Mouse (Mus musculus) CH12.LX (cell line): ENCODE measurements around the gene Ccdc115. TPM values are rescaled to one million over a fixed set of nuclear protein-coding genes. Genes with fewer than 3 reads are reported as not detected.
A peak's percentile ranks its signal among the peaks of the same experiment; 100 is the strongest.

Experiments used
- DNase-seq: peaks from one replicate; pipeline ENCODE4 v3.0.0-alpha.2; 2013; ENCODE audit errors: extremely low read depth
- H3K27ac ChIP-seq: 2 replicates; pipeline ENCODE4 v1.5.1; 2012; ENCODE audit warnings: low read depth, mild to moderate bottlenecking, control low read depth, moderate library complexity; ENCODE audit not compliant: insufficient read depth
- H3K27me3 ChIP-seq: replicated peaks from 2 replicates; pipeline ENCODE3; 2012; ENCODE audit warnings: inconsistent platforms
- H3K36me3 ChIP-seq, 2 experiments: replicated peaks in 1 of 2; 2 replicates each; pipeline versions ENCODE3 to v1.6.1; 2012; ENCODE audit warnings: inconsistent platforms in 1 of 2, low read length in 1 of 2, mild to moderate bottlenecking in 1 of 2, mixed read lengths in 1 of 2, moderate library complexity in 1 of 2; ENCODE audit not compliant: control insufficient read depth in 1 of 2, insufficient read depth in 1 of 2
- H3K4me1 ChIP-seq, 2 experiments: 2 replicates each; pipeline ENCODE4 v1.6.1; 2012; ENCODE audit warnings: inconsistent platforms in 1 of 2, moderate library complexity in 1 of 2; ENCODE audit not compliant: insufficient read depth in 2 of 2, control insufficient read depth in 1 of 2
- H3K4me2 ChIP-seq: 2 replicates; pipeline ENCODE4 v1.6.1; 2012; ENCODE audit warnings: low read depth, mild to moderate bottlenecking, control low read depth; ENCODE audit not compliant: poor library complexity, insufficient read depth, severe bottlenecking
- H3K4me3 ChIP-seq, 3 experiments: fragments of 150-350 bp in 1 of 3; sonication (generic) in 1 of 3; replicated peaks in 1 of 3; 2 replicates each; pipeline versions ENCODE3 to v1.5.1; 2011 to 2012; ENCODE audit warnings: low read depth in 2 of 3, low read length in 2 of 3, mild to moderate bottlenecking in 2 of 3, moderate library complexity in 2 of 3, control low read depth in 1 of 3, improper control_type of control experiment in 1 of 3, inconsistent platforms in 1 of 3, mixed read lengths in 1 of 3; ENCODE audit not compliant: poor library complexity in 1 of 3
- H3K79me2 ChIP-seq: replicated peaks from 2 replicates; pipeline ENCODE4 v1.6.1; 2012; ENCODE audit warnings: mild to moderate bottlenecking, moderate library complexity; ENCODE audit not compliant: control insufficient read depth, poor library complexity, insufficient read depth, severe bottlenecking; ENCODE audit errors: extremely low read depth
- H3K9ac ChIP-seq: 2 replicates; pipeline ENCODE4 v1.6.1; 2012; ENCODE audit warnings: low read depth, mild to moderate bottlenecking, control low read depth, moderate library complexity; ENCODE audit not compliant: insufficient read depth
- H3K9me3 ChIP-seq: replicated peaks from 2 replicates; pipeline ENCODE3; 2012; ENCODE audit warnings: low read length, inconsistent platforms, mixed read lengths
- BHLHE40 ChIP-seq: IDR thresholded peaks from 2 replicates; pipeline ENCODE4 v1.6.1; 2011; ENCODE audit warnings: mild to moderate bottlenecking, low read depth, low read length, improper control_type of control experiment
- CHD1 ChIP-seq: IDR thresholded peaks from 2 replicates; pipeline ENCODE4 v1.6.1; 2012; ENCODE audit warnings: low read depth, low read length, improper control_type of control experiment, inconsistent platforms
- CHD2 ChIP-seq: IDR thresholded peaks from 2 replicates; pipeline ENCODE4 v1.6.1; 2011; ENCODE audit warnings: low read length, improper control_type of control experiment
- CTCF ChIP-seq, 2 experiments: IDR thresholded peaks in 1 of 2; conservative IDR thresholded peaks in 1 of 2; 2 replicates each; pipeline ENCODE4 v1.5.1; 2011 to 2012; ENCODE audit warnings: low read depth in 2 of 2, low read length in 2 of 2, improper control_type of control experiment in 1 of 2, inconsistent platforms in 1 of 2, mild to moderate bottlenecking in 1 of 2, moderate library complexity in 1 of 2
- E2F4 ChIP-seq: IDR thresholded peaks from 2 replicates; pipeline ENCODE4 v1.6.1; 2011; ENCODE audit warnings: low read depth, low read length, improper control_type of control experiment; ENCODE audit not compliant: insufficient replicate concordance
- ELF1 ChIP-seq: IDR thresholded peaks from 2 replicates; pipeline ENCODE4 v1.6.1; 2014; ENCODE audit warnings: low read depth, mild to moderate bottlenecking, inconsistent platforms, low read length, improper control_type of control experiment
- EP300 ChIP-seq: IDR thresholded peaks from 2 replicates; pipeline ENCODE4 v1.6.1; 2011; ENCODE audit warnings: low read length, improper control_type of control experiment
- GABPA ChIP-seq: IDR thresholded peaks from 2 replicates; pipeline ENCODE4 v1.6.1; 2012; ENCODE audit warnings: low read depth, low read length, improper control_type of control experiment, inconsistent platforms; ENCODE audit not compliant: insufficient replicate concordance
- IRF4 ChIP-seq: IDR thresholded peaks from 2 replicates; pipeline ENCODE4 v1.6.1; 2014; ENCODE audit warnings: low read depth, mild to moderate bottlenecking, inconsistent platforms, low read length, improper control_type of control experiment
- JUN ChIP-seq: IDR thresholded peaks from 2 replicates; pipeline ENCODE4 v1.6.1; 2011; ENCODE audit warnings: low read depth, mild to moderate bottlenecking, low read length, improper control_type of control experiment, moderate library complexity; ENCODE audit not compliant: insufficient read depth
- JUND ChIP-seq: conservative IDR thresholded peaks from 2 replicates; pipeline ENCODE4 v1.6.1; 2011; ENCODE audit warnings: low read depth, low read length, improper control_type of control experiment
- KAT2A ChIP-seq: IDR thresholded peaks from 2 replicates; pipeline ENCODE4 v1.6.1; 2012; ENCODE audit warnings: low read length, improper control_type of control experiment, inconsistent platforms; ENCODE audit not compliant: insufficient replicate concordance
- MAFK ChIP-seq: IDR thresholded peaks from 2 replicates; pipeline ENCODE4 v1.6.1; 2011; ENCODE audit warnings: low read length, improper control_type of control experiment; ENCODE audit not compliant: insufficient replicate concordance
- MAX ChIP-seq: IDR thresholded peaks from 2 replicates; pipeline ENCODE4 v1.6.1; 2011; ENCODE audit warnings: low read length, improper control_type of control experiment
- MAZ ChIP-seq: IDR thresholded peaks from 2 replicates; pipeline ENCODE4 v1.6.1; 2012; ENCODE audit warnings: low read depth, mild to moderate bottlenecking, inconsistent platforms, low read length, improper control_type of control experiment, moderate library complexity
- MEF2A ChIP-seq: IDR thresholded peaks from 2 replicates; pipeline ENCODE4 v1.6.1; 2014; ENCODE audit warnings: low read depth, mild to moderate bottlenecking, inconsistent platforms, low read length, improper control_type of control experiment, borderline replicate concordance
- MXI1 ChIP-seq: IDR thresholded peaks from 2 replicates; pipeline ENCODE4 v1.6.1; 2011; ENCODE audit warnings: mild to moderate bottlenecking, low read depth, low read length, improper control_type of control experiment
- MYC ChIP-seq: IDR thresholded peaks from 2 replicates; pipeline ENCODE4 v1.6.1; 2011; ENCODE audit warnings: low read depth, mild to moderate bottlenecking, improper control_type of control experiment, low read length
- NELFE ChIP-seq: IDR thresholded peaks from 2 replicates; pipeline ENCODE4 v1.6.1; 2011; ENCODE audit warnings: low read depth, low read length, improper control_type of control experiment
- NRF1 ChIP-seq: IDR thresholded peaks from 2 replicates; pipeline ENCODE4 v1.6.1; 2014; ENCODE audit warnings: low read depth, mild to moderate bottlenecking, inconsistent platforms, low read length, improper control_type of control experiment, moderate library complexity
- PAX5 ChIP-seq: IDR thresholded peaks from 2 replicates; pipeline ENCODE4 v1.6.1; 2012; ENCODE audit warnings: low read length, inconsistent platforms, mixed read lengths
- POLR2A ChIP-seq: IDR thresholded peaks from 2 replicates; pipeline ENCODE4 v1.6.1; 2011; ENCODE audit warnings: low read depth, mild to moderate bottlenecking, improper control_type of control experiment, low read length
- POLR2AphosphoS2 ChIP-seq: IDR thresholded peaks from 2 replicates; pipeline ENCODE4 v1.6.1; 2011; ENCODE audit warnings: low read depth, low read length, improper control_type of control experiment
- RAD21 ChIP-seq: IDR thresholded peaks from 2 replicates; pipeline ENCODE4 v1.6.1; 2011; ENCODE audit warnings: low read depth, mild to moderate bottlenecking, low read length, improper control_type of control experiment, moderate library complexity
- RCOR1 ChIP-seq: conservative IDR thresholded peaks from 2 replicates; pipeline ENCODE4 v1.6.1; 2012; ENCODE audit warnings: low read depth, mild to moderate bottlenecking, inconsistent platforms, low read length, improper control_type of control experiment
- SIN3A ChIP-seq: IDR thresholded peaks from 2 replicates; pipeline ENCODE4 v1.6.1; 2012; ENCODE audit warnings: low read length, improper control_type of control experiment, inconsistent platforms
- SMC3 ChIP-seq: IDR thresholded peaks from 2 replicates; pipeline ENCODE4 v1.6.1; 2011; ENCODE audit warnings: low read depth, low read length, improper control_type of control experiment
- TBP ChIP-seq: conservative IDR thresholded peaks from 2 replicates; pipeline ENCODE4 v1.6.1; 2011; ENCODE audit warnings: low read depth, low read length, improper control_type of control experiment
- TCF12 ChIP-seq: IDR thresholded peaks from 2 replicates; pipeline ENCODE4 v1.6.1; 2014; ENCODE audit warnings: low read depth, mild to moderate bottlenecking, inconsistent platforms, low read length, improper control_type of control experiment
- USF1 ChIP-seq: IDR thresholded peaks from 2 replicates; pipeline ENCODE4 v1.6.1; 2014; ENCODE audit warnings: low read depth, mild to moderate bottlenecking, inconsistent platforms, low read length, improper control_type of control experiment
- ZC3H11A ChIP-seq: IDR thresholded peaks from 2 replicates; pipeline ENCODE4 v1.6.1; 2012; ENCODE audit warnings: low read depth, mild to moderate bottlenecking, inconsistent platforms, low read length, improper control_type of control experiment
- ZKSCAN1 ChIP-seq: IDR thresholded peaks from 2 replicates; pipeline ENCODE4 v1.6.1; 2012; ENCODE audit warnings: low read depth, inconsistent platforms, low read length, improper control_type of control experiment, borderline replicate concordance
- ZMIZ1 ChIP-seq: IDR thresholded peaks from 2 replicates; pipeline ENCODE4 v1.6.1; 2012; ENCODE audit warnings: low read depth, mild to moderate bottlenecking, inconsistent platforms, low read length, improper control_type of control experiment
- ZNF384 ChIP-seq: IDR thresholded peaks from 2 replicates; pipeline ENCODE4 v1.6.1; 2012; ENCODE audit warnings: low read depth, low read length, improper control_type of control experiment, inconsistent platforms
- dilution Hi-C: fragments of 300-500 bp; cut with MboI; formaldehyde crosslinking; loops from 2 replicates; pipeline ENCODE4 v1.14.3; 2020; ENCODE audit warnings: low sequenced_read_pairs; ENCODE audit not compliant: extremely low pct_unique_long_range_greater_than_20kb, extremely low pct_ligation_motif_present
- in situ Hi-C: fragments of 300-500 bp; cut with MboI; formaldehyde crosslinking; loops from 3 replicates; pipeline ENCODE4 v1.14.3; 2019; ENCODE audit warnings: low sequenced_read_pairs, low pct_ligation_motif_present, low pct_unique_long_range_greater_than_20kb, mixed read lengths
- polyA plus RNA-seq: library from polyadenylated mRNA; unstranded; fragments of >175 nt; gene quantifications from 2 replicates; pipeline ENCODE4 v1.2.1, GENCODE M21; 2012; ENCODE audit warnings: low read depth; ENCODE audit not compliant: insufficient read length
- total RNA-seq, 2 experiments: library from RNA; depleted of rRNA; stranded (reverse); fragments of 300-350 nt in 1 of 2; fragments of >200 nt in 1 of 2; gene quantifications; 2 replicates each; pipeline ENCODE4 v1.2.3; 2012 to 2014

The Ccdc115 gene
- total and polyA plus RNA-seq, 3 experiments, result 66.5 to 98.8 (median 96.3) TPM

DNA sequence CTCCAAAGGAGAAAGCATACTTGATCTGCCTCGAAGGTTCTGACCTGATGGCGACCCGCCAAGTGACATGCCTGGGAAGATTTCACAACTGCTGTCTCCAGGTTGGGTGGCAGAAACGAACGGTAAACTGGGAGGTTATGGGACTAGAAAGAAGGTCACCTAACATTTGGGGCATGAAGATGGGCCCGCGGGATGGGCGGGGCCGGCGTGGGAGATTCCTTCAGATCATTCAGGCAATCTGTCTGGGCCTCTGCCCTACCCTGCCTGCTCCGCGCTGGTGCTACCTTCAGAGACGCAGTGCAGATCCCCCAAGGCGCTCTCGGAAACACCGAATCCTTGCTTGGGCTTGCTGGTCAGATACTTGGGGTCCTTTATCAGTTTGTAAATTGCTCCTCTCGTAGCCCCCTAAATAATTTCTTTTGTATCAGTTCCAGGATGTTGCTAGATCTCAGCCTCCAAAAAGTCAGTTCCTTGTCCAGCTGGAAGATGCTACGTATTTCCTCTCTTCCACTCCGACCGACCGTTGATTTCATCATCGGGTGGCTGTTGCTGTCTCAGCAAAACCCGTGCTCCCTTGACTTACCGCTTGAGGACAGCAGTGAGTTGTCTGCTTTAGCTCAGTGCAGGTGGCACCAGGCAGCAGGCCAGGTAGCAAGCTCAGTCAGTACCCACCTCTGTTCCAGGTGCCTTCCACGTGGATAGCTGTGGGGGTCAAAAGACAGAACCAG lies 46.2 kb upstream of the Ccdc115 start (continued):
- TF ChIP-seq ZMIZ1, result peak; percentile 75
- no peak for TF ChIP-seq ZC3H11A
- peak; percentile 65 for TF ChIP-seq SMC3
- peak; percentile 51; the same call in 1 of the 2 replicates for TF ChIP-seq TCF12
- no peak for TF ChIP-seq CHD1
- peak; percentile 76 for TF ChIP-seq SIN3A
- no peak for TF ChIP-seq JUND
- TF ChIP-seq ZNF384, result 0 out of 2 replicates have a peak, but pooled peaks have one; percentile 2
- TF ChIP-seq POLR2AphosphoS2, result no peak
- peak; percentile 32; the same call in 1 of the 2 replicates for TF ChIP-seq EP300
- no peak; the same call in 1 of the 2 replicates for TF ChIP-seq MEF2A
- TF ChIP-seq MXI1, result peak; percentile 78; the same call in 1 of the 2 replicates
- TF ChIP-seq MYC, result 0 out of 2 replicates have a peak, but pooled peaks have one; percentile 18
- no peak for TF ChIP-seq JUN
- no peak for TF ChIP-seq USF1
- TF ChIP-seq ELF1, result peak; percentile 66

DNA sequence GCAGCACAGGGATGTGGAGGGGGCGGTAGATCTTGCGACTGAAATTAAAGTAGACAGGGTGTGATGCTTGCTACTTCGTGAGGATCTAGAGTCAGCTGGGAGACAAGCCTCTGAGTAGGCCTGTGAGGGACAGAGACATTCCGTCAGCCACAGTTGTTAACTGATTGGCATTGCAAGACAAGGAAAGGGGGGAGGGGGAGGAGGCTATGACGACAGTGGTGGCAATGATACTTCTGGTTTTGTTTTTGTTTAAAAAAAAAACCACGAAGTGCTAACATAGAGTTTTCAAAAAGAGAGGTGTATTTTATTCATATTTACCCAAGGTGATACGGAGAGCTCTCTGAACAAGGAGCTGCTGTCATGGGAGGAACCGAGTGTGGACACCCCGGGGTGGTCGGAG lies 45.0 kb upstream of the Ccdc115 start:
- H3K27ac ChIP-seq, result peak overlapping the region; percentile 81
- no peak for DNase-seq
- no peaks in the 10 kb centered on the region for H3K27me3 ChIP-seq
- in situ Hi-C loops (no loop called here), dilution Hi-C loops (no loop called here)
- peak overlapping the region; percentile 85 for H3K9ac ChIP-seq
- no peaks in the 10 kb centered on the region; the same call in 1 of the 2 replicates for H3K79me2 ChIP-seq
- peak overlapping the region; percentile 52 for H3K4me2 ChIP-seq
- peaks cover 16 to 59% of the 10 kb centered on the region in 2 experiments for H3K4me1 ChIP-seq
- H3K36me3 ChIP-seq, result peaks cover 6 to 8% of the 10 kb centered on the region in 2 experiments
- no peaks in the 10 kb centered on the region for H3K9me3 ChIP-seq
- peak overlapping the region; percentile 51 to 73 (median 54) for H3K4me3 ChIP-seq
- no peak for TF ChIP-seq JUN
- TF ChIP-seq MEF2A, result 0 out of 2 replicates have a peak, but pooled peaks have one; percentile 8
- no peak for TF ChIP-seq NRF1
- TF ChIP-seq E2F4, result no peak
- no peak for TF ChIP-seq USF1
- TF ChIP-seq EP300, result no peak
- peak; percentile 27; the same call in 1 of the 2 replicates for TF ChIP-seq MAZ
- TF ChIP-seq SMC3, result no peak
- no peak for TF ChIP-seq TCF12
- no peak for TF ChIP-seq GABPA
- TF ChIP-seq SIN3A, result no peak
- no peak for TF ChIP-seq CHD1
- no peak for TF ChIP-seq POLR2A
- no peak for TF ChIP-seq TBP
- no peak for TF ChIP-seq ZKSCAN1
- no peak for TF ChIP-seq ZMIZ1
- TF ChIP-seq PAX5, result no peak
- TF ChIP-seq MAX, result no peak
- TF ChIP-seq KAT2A, result no peak
- no peak for TF ChIP-seq BHLHE40
- no peak for TF ChIP-seq ZC3H11A
- TF ChIP-seq MAFK, result no peak
- TF ChIP-seq MYC, result no peak
- no peak for TF ChIP-seq NELFE
- TF ChIP-seq RCOR1, result no peak
- TF ChIP-seq RAD21, result no peak
- TF ChIP-seq IRF4, result no peak
- no peak for TF ChIP-seq POLR2AphosphoS2
- no peak for TF ChIP-seq MXI1
- peak; percentile 58 for TF ChIP-seq CHD2
- no peak for TF ChIP-seq CTCF (conservative IDR thresholded peaks at IDR 0.05 in 1 of 2, IDR thresholded peaks at IDR 0.05 in 1 of 2; ENCODE audit: low read depth in 2 of 2, low read length in 2 of 2)
